Mouse (Mus musculus) bone marrow, adult 2 months (tissue): Measurements from ENCODE around the gene Etnk2. TPM values are rescaled to one million over a fixed set of nuclear protein-coding genes. Genes with fewer than 3 reads are reported as not detected.

Source experiments
- H3K27ac ChIP-seq: fragments of 200-500 bp; 2 replicates; pipeline ENCODE4 v1.5.1; 2012; ENCODE audit warnings: low read depth, mild to moderate bottlenecking, control low read depth, inconsistent platforms, low read length; ENCODE audit not compliant: control insufficient read depth, poor library complexity, insufficient read depth
- H3K4me1 ChIP-seq: fragments of 200-500 bp; 2 replicates; pipeline ENCODE4 v1.6.1; 2011; ENCODE audit warnings: low read length; ENCODE audit not compliant: control insufficient read depth, insufficient read depth
- H3K4me3 ChIP-seq: fragments of 200-500 bp; replicated peaks from 2 replicates; pipeline ENCODE3; 2011; ENCODE audit warnings: mild to moderate bottlenecking, low read depth, low read length, control low read depth; ENCODE audit not compliant: control insufficient read depth
- CTCF ChIP-seq: fragments of 200-500 bp; IDR thresholded peaks from 2 replicates; pipeline ENCODE4 v1.5.1; 2011; ENCODE audit warnings: low read length, control low read depth; ENCODE audit not compliant: control insufficient read depth, insufficient read depth
- POLR2A ChIP-seq: fragments of 200-500 bp; IDR thresholded peaks from 2 replicates; pipeline ENCODE4 v1.6.1; 2011; ENCODE audit warnings: low read depth, mild to moderate bottlenecking, control low read depth, low read length, borderline replicate concordance; ENCODE audit not compliant: control insufficient read depth
- WGBS: fragments of 180-500 bp; shearing (Covaris S2); methylation state at CpG from one replicate; pipeline ENCODE4 v1.1.7; 2018; 5-methylcytosine and 5-hydroxymethylcytosine counted together
- polyA plus RNA-seq: library from polyadenylated mRNA; stranded (reverse); fragments of >200 nt; gene quantifications from 2 replicates; pipeline ENCODE4 v1.2.4, GENCODE M21; 2011; ENCODE audit warnings: low replicate concordance; ENCODE audit not compliant: missing spikeins, insufficient read depth, insufficient read length

The Etnk2 gene
- polyA plus RNA-seq, 1 experiment = 1.3 TPM

GRCm38 (mm10) chr1:133397483-133398237 lies 34.3 kb downstream of the Etnk2 start:
- Histone ChIP-seq H3K4me1 (no peaks in the 10 kb centered on the region; the same call in 1 of the 2 replicates), H3K27ac (peak overlapping the region; percentile 36; the same call in 1 of the 2 replicates), H3K4me3 (no peak overlapping the region)
- no peak for TF ChIP-seq CTCF
- TF ChIP-seq POLR2A = no peak
- 43% methylated on average over 17 of the region's 17 CpGs for WGBS

- H3K4me1 ChIP-seq = no peaks in the 10 kb centered on the region; the same call in 1 of the 2 replicates
- TF ChIP-seq POLR2A = no peak
- no peak for TF ChIP-seq CTCF
- no peak overlapping the region for H3K27ac ChIP-seq
- no peak overlapping the region for H3K4me3 ChIP-seq
- 28% methylated on average over 13 of the region's 13 CpGs for WGBS
Measured at GRCm38 (mm10) chr1:133400014-133400725, 36.8 kb downstream of the Etnk2 start.

DNA sequence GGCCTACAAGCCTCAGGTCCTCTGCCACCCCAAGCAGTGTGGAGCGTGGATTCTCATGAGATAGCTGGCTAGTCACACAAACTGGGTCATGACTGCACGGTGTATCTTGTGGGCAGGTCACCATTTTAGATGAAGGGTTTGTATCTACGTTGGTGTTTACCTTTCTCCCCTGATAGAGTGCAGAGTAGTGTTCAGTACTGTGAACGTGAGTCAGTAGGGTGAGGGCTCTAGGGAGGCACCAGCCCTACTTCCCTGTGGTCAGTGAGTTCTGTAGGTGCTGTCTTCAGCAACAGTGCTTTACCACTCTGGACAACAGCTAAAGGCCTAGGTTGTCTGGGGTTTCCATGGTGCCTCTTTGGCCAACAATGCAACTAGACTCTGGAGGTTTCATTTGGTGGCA lies 40.6 kb downstream of the Etnk2 start:
- WGBS = 76% methylated on average over 4 of the region's 4 CpGs
- no peaks in the 10 kb centered on the region; the same call in 1 of the 2 replicates for H3K4me1 ChIP-seq
- TF ChIP-seq CTCF = no peak
- TF ChIP-seq POLR2A = no peak

GRCm38 (mm10) chr1:133406614-133407013 lies 43.2 kb downstream of the Etnk2 start:
- Histone ChIP-seq H3K4me1 (no peaks in the 10 kb centered on the region), H3K4me3 (no peak overlapping the region), H3K27ac (no peak overlapping the region)
- no peak for TF ChIP-seq CTCF
- TF ChIP-seq POLR2A = no peak
- WGBS = 65% methylated on average over 7 of the region's 7 CpGs

More for the DNA sequence above, 40.6 kb downstream of the Etnk2 start:
- no peak overlapping the region for H3K4me3 ChIP-seq
- no peak overlapping the region for H3K27ac ChIP-seq

DNA sequence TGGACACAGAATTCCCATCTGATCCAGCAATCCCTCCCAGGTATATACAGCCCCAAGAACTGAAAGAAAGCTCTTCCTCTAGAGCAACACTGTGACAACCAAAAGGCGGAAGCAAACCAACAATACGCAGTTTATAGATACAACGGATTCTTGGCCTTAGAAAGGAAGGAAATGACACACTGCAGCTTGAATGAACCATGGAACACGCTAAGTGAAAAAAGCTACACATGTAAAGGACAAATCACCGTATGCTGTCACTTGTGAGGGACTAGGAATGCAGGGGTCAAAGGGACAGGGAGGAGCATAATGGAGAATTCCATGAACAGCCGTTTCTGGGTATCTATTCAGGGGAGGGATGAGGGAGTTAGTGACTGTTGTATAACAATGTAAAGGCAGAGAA lies 44.1 kb downstream of the Etnk2 start:
- Histone ChIP-seq H3K4me3 (no peak overlapping the region), H3K27ac (no peak overlapping the region), H3K4me1 (no peaks in the 10 kb centered on the region)
- WGBS = 59% methylated on average over 6 of the region's 6 CpGs
- TF ChIP-seq POLR2A = no peak
- no peak for TF ChIP-seq CTCF

DNA sequence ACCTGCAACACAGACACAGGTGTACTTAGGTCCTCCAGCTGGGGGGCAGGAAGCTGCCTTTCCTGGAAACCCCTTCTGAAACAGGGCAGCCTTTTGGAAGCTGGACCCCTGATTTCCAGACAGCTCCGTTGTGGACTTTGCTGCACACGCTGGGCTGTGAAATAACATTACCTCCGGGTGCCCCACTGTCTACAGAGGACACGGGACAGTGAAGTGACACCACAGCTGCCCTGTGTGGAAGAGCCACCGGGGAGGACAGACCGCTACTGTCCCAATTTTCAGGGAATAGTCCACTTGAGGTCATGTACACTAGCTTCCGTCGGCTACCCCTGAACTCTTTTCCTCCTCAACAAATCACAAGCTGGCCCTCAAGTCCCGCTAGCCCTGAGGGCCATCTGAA lies 44.9 kb downstream of the Etnk2 start:
- Histone ChIP-seq H3K27ac (no peak overlapping the region), H3K4me3 (no peak overlapping the region), H3K4me1 (no peaks in the 10 kb centered on the region)
- WGBS = 85% methylated on average over 9 of the region's 9 CpGs
- TF ChIP-seq CTCF = no peak
- no peak for TF ChIP-seq POLR2A

DNA sequence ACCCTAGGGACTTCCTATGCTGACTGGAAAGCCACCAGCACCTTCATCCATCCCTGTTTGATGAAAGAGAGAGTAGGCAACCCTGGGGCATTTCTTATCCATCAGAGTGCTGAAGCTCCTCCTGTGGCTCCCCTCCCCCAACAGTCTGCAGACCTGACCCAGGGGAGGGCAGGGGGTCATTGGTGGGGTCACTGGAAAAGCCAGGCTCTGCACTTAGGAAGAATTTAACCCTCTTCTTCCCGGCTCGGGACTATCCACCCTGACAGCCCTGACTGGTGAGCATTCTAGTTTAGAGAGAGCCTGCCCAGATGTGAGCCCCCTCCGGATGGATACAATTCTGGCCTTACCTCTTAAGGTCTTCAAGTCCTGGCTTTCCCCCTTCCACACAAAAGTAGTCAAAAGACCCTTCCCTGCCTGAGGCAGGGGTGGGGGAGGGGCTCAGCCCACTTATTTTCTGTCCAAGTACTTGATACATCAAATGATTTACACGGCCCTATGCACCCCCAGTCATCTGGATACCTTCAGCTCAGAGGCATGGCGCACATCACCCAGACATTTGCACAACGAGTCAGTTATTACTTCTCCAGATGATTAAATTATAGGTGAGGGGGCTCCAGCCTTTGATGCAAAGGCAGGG lies 45.6 kb downstream of the Etnk2 start:
- Histone ChIP-seq H3K27ac (no peak overlapping the region), H3K4me3 (no peak overlapping the region), H3K4me1 (no peaks in the 10 kb centered on the region)
- TF ChIP-seq CTCF (no peak), POLR2A (no peak)
- WGBS = 85% methylated on average over 6 of the region's 6 CpGs

DNA sequence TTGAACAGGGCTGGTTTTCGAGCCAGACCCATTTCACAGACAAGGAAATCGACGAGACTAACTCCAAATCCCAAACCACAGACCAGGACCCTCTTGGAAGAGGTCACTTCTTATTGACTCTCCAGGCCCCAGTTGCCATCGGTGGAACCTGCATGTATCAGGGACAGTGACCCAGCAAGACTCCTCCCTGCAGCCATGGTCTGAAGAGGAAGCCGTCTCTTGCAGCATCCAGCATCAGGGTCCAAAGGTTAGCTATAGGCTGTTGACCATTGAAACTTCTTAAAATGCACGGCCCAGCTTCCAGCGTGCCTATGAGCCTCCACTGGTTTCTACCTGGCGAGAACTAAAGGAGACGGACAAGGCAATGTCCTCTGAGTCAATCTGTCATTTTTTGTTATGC lies 46.4 kb downstream of the Etnk2 start:
- Histone ChIP-seq H3K4me3 (no peak overlapping the region), H3K27ac (no peak overlapping the region), H3K4me1 (no peaks in the 10 kb centered on the region)
- no peak for TF ChIP-seq POLR2A
- TF ChIP-seq CTCF = no peak
- WGBS = 87% methylated on average over 9 of the region's 9 CpGs
